Mouse (Mus musculus): Measurements from ENCODE around the gene Rad54l. TPM values are rescaled to one million over a fixed set of nuclear protein-coding genes. Genes with fewer than 3 reads are reported as not detected.

The Rad54l gene
- total RNA-seq, 1 experiment from 2014 or later = 2.9 TPM

DNA sequence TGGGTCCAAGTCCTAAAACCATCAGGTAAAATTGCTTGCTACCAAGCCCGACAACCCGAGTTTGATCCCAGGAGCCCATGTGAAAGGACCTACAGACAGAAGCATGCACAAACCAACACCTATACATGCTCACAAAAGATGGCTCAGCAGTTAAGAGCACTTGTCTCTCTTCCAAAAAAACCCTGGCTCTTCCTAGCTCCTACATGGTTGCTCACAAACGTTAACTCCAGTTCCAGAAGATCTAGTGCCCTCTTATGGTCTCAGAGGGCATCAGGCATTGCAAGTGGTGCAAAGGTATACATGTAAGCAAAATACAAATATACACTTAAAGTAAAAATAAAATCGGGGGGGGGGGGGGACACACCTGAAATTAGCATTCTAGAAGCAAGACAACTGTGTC is 50.3 kb downstream of the Rad54l start:
- no peak for DNase-seq

DNA sequence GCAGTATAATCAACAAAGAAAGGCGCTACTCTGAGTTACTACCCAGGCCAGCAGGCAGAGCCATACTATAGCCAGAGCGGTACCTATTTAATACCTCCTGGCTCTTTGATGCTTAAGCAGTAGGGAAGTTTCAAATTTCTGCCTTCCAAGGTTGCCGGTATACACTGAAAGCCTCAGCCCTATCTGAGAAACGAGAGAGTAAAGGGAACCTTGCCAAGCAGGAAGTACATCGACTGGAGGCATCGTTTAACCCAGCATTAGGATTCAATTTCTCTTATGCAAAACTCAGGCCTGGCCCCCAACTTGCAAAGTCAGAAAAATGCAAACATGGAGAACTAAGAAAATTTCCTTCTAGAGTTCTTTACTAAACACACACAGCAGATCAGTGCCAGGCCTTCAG is 53.4 kb downstream of the Rad54l start:
- no peak for DNase-seq

DNA sequence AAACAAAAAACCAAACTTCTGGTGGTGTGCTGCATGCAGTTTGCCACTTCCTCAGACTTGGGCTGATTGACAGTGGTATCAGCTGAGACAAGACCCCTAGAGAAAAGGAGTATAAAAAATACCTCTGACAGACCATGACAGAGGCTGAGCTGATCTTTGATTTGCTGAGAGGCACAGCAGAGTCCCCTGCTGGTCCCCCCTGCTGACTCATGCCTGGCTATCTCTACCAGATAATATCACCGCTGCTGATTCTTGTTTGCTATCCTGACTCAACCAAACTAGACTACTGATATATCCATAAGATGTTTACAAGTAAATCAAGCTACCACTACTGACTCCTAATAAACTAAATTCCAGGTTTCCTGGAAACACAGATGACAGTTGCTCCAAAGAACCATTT is 59.6 kb downstream of the Rad54l start:
- DNase-seq = no peak

DNA sequence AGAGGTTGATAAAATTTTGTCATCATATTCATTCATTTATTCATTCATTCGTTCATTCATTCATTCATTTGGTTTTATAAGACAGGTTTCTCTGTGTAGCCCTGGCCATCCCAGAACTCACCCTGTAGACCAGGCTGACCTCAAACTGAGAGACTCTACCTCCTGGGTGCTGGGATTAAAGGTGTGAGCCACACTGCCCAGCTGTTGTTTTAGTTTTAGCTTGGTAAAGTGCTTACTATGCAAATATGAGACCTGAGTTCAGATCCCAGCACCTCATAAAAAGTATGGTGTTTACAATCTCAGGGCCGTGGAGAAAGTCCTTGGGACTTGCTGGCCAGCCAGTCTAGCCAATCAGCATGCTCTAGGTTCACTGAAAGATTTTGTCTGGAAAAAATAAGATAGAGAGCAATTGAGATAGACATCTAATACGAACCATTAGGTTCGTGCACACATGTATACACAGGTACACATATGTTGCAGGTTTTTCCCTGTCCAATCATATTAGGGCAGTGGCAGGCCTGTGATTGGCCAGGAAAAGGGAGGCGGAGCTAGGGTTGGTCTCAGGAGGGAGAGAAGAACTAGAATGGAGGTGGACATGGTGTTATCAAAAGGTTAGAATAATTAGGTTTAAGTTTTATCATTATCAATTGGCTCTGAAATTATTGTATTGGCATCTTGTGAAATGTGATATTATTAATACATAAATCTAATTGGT is 64.3 kb downstream of the Rad54l start:
- no peak for DNase-seq

DNA sequence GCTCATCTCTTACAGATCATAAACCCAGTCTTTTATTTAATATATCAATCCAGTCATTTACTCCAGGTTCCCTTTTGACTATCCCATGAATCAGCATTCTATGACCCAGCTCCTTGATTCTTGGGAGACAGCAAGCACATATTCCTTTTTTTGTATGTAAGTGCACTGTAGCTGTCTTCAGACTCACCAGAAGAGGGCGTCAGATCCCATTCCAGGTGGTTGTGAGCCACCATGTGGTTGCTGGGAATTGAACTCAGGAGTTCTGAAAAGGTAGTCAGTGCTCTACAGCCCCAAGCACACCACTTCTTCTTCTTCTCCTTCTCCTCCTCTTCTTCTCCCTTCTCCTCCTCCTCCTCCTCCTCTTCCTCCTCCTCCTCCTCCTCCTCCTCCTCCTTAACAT is 65.9 kb downstream of the Rad54l start:
- no peak for DNase-seq

DNA sequence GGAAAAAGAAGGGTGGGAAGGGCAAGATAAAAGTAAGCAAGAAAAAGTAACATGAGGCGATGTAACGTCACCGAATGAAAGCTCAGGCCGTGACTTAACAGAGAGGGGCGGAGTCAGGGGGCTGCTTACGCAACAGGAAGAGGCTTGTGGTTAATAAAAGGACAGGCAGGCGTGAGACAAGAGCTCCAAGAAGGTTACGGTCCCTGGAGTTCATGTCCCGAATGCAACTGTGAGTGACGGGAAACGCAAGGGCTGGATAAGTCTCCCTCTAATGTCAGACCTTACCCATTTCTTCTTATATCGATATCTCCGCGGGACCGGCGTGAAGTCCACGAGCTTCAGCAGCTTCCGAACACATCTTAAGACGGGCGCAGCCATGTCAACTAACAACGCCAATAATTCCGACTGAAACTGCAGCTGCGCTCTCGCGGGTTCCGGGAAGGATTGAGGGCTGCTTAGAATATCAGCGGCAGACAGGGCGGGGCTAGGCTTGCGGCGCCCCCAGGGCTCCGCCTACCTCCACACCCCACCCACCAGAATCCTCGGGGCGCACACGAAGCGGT is 70.0 kb downstream of the Rad54l start, which contains the start of gene Nsun4:
Gene Nsun4, minus strand, starts transcription at position 478 of the 563 bp plus-strand sequence.
- peak; percentile 89 for DNase-seq

DNA sequence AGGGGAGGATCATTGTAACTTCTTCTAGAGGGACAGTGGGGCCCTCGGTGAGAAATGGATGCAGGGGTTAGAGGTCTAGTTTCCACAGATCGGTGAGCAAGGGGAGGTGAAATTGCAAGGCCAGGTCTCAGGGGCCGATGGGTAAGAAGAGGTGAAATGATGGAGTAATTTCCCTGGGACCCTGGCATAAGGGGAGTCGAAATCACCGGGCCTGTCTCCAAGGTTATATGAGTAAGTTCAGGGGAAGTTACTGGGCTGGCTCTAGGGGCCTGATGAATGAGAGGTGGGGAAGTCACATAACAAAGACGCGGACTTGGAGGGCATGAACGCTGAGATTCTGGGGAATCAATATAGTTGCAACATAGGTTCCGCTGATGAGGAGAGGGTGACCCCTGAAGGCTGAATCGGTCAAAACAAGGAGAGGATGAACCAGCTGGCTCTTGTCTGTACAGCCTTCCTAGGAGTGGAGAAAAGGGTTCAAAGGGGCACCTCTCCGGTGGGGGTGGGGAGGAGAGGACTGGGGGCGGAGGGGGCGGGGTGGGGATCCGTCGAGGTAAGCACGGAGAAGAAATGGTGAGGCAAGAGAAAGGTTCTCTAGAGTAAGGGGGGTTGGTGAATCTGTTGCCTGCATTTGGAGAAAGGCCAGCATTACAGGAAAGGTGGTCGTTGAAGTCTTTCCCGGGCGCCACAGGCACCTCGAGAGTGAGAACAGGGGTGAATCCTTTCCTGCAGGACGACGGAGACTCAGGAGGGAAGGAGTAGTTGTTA is 70.8 kb downstream of the Rad54l start:
- DNase-seq = peak; percentile 29

DNA sequence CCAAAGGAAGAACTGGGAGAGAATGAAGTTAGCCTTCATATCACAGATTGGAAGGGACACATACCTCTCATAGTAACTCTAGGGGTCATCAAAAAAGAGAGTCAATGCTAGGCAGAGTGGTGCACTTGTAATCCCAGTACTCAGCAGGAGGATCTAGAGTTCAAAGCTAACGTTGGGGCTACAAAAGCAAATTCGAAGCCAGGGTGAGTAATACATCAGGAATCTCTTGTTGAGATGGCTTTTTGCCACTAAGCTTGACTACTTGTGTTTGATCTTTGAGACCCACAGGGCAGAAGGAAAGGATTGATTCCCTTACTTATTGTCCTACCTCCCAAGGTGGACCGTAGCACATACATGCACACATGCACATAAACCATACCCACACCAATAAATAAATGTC is 74.3 kb downstream of the Rad54l start:
- DNase-seq = no peak

DNA sequence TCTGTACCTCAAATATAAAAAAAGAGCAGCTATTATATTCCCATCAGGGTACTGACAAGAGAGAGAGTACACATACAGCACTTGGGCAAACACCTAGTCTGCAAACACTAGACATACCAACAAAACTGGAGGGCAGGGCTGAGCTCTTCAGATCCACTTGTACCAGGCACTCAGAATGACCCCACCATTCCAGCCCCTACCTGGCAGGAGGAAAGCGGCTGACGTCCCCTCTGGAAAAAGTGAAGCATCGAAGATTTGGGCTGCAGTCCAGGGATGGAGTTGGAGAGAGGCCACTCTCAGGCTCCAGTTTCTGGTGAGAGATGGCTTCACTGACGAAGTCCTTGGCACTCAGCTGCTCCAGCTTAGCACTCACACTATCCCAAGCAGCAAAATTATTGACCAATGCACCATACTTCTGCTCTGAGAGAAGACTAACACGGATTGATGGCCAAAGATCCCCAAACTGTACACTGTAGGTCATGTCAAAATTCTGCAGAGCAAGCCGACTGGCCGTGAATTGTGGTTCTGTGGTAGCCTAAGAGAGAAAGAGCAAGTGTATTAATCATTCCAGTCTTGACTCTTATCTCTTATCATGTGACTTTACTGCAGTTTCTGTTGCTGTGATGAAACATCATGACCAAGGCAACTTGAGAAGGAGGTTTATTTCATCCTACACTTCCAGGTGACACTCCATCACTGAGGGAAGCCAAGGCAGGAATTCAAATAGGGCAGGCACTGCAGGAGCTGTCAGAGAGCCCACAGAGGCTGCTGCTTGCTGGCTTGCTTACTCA is 75.2 kb downstream of the Rad54l start:
- DNase-seq = peak; percentile 40

DNA sequence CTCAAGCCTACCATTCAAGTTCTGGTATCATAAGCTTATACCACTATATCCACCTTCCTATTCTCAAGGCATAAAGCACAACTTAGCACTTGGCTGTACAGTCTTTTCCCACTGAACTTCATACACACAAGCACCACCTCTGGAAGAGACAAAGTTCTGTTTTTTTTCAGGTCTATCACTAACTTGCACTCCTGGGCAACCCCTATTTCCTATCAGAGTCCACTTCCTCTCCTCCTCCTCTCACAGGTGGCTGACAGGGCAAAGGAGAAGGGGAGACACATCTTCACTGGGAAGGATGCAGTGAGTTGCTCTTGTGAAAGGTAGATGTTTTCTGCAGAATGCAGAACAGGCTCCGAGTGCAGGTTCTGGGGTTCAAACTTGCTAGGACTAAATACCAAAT is 75.8 kb downstream of the Rad54l start:
- no peak for DNase-seq

DNA sequence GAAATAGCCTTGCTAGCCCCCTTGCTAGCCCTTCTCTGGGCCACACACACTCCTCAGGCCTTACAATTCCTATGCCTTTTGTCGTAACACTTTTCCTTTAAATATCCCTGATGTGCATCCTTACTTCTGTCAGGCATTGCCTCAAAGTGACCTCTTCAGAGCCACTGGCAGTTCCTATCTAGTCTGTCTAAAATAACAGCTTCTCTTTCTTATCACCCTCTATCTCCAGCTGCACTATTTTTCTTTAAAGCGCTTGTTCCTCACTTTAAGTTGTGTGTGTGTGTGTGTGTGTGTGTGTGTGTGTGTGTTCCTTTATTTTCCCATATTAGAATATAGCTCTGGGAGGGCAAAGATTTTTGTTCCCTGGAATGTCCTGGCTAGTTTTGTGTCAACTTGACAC is 76.9 kb downstream of the Rad54l start:
- no peak for DNase-seq

Other genes with a start within 250 kb of the Rad54l start
- gene Kncn, start 239.3 kb downstream of the Rad54l start, total RNA-seq (2021) = not detected in 2 replicates
- gene 6430628N08Rik, start 233.0 kb downstream of the Rad54l start, total RNA-seq (2021) = not detected in 2 replicates
- not detected in 2 replicates for gene Dmbx1, start 183.8 kb downstream of the Rad54l start, total RNA-seq (2021)
- 3.6 and 4.2 TPM in 2 replicates for gene Faah, start 105.8 kb downstream of the Rad54l start, total RNA-seq (2021)
- gene Nsun4, start 69.8 kb downstream of the Rad54l start, total RNA-seq (2021) = 29.0 and 29.3 TPM in 2 replicates
- gene Uqcrh, start 48.6 kb downstream of the Rad54l start, total RNA-seq (2021) = 491 and 520 TPM in 2 replicates
- 55.5 and 62.9 TPM in 2 replicates for gene Lrrc41, start 48.4 kb downstream of the Rad54l start, total RNA-seq (2021)
- gene Pomgnt1, start 150 bp upstream of the Rad54l start, total RNA-seq (2021) = 64.0 and 65.8 TPM in 2 replicates
- gene Lurap1, start 27.6 kb upstream of the Rad54l start, total RNA-seq (2021) = 7.6 and 8.2 TPM in 2 replicates
- not detected in 2 replicates for gene Tspan1, start 43.9 kb upstream of the Rad54l start, total RNA-seq (2021)
- not detected in 2 replicates for gene 1700042G07Rik, start 49.7 kb upstream of the Rad54l start, total RNA-seq (2021)
- not detected in 2 replicates for gene Gm49337, start 49.7 kb upstream of the Rad54l start, total RNA-seq (2021)
- 16.8 and 17.7 TPM in 2 replicates for gene Pik3r3, start 97.9 kb upstream of the Rad54l start, total RNA-seq (2021)

Measured in adrenal gland, postnatal 25 days (tissue).